Mouse (Mus musculus): ENCODE measurements at regions not wholly inside any gene's neighbourhood (a gene's known extent, or its start where the extent isn't known, plus 50 kb on each side); places are given as distances from the start of the nearest gene placed in this dataset.

GRCm38 (mm10) chr12:12567058-12567733 lies 305.3 kb downstream of the Fam49a start:
- no peak for DNase-seq

DNA sequence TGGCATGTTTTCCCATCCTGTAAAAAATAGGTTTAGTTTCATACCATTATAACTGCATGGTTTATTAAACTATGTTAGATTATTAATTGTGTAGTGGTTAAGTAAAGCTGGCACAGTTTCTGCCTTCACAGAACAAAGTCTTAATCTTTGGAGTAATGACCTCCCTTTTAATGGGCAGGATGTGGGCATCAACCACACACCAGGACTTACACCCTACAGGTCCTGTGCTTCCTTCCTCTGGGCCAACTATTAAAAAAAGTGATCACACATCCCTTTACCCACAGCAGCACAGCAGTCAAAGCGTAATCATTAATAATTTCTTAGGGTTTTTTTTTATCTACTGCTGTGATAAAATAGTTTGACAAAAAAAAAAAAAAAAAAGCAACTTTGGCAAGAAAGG lies 300.3 kb downstream of the Fam49a start:
- DNase-seq, result no peak

DNA sequence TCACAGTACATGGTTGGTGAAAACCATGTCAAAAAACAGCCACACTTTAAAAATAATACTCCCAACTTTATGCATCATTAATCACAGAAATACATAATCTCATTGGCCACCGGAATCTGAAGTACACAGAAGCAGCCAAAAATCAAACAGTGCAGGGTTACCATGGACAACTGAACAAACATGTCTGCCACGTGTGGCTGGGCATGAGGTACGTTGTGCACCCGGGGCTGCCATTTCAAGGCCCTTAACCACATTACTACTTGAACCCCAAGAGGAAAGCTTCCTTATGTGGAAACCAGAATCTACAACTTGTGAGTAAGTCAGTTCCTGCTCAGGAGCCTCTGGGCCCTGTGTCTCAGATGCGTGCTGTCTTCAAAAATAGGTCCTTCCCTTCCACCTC lies 289.9 kb downstream of the Fam49a start:
- DNase-seq, result no peak

GRCm38 (mm10) chr12:12549649-12550048 lies 287.7 kb downstream of the Fam49a start:
- DNase-seq, result no peak

DNA sequence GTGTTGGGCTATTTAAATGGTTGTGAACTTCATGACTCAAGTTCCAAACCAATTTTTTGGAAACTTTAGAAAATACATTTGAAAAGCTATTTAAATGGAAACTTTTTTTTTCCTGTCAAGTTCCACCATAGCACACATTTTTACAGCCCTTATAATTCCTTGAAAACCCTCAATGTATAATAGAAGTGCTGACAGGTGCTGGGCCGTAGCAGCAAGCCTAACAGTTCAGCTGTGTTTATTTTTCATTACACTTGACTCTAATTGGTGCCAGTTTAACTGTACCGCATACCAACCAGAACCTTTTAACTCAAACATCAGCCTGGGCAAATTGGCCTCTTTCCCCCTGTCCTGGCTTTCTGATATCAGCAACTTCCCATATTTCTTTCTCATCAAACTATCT lies 286.7 kb downstream of the Fam49a start:
- DNase-seq, result no peak

DNA sequence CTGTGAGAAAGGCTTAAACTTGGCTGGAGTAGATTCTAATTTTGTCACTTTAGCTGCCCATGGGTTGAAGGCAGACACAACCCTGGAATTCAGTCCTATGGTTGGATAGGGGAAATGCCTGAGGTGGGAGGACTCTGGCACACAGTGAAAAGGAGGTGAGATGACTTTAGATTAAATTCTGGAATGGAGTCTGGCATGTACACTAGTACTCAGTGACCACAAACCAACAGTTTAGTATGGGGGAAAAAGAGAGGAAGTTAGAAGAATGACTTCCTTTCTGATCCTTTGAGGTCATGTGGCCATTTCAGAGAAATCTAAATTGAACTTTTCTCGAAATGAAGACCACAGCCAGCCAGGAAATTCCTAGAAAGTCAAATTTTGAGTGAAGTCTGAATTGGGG lies 285.5 kb downstream of the Fam49a start:
- no peak for DNase-seq

- DNase-seq, result no peak
These were observed 284.6 kb downstream of the Fam49a start for GRCm38 (mm10) chr12:12546372-12547031.

DNA sequence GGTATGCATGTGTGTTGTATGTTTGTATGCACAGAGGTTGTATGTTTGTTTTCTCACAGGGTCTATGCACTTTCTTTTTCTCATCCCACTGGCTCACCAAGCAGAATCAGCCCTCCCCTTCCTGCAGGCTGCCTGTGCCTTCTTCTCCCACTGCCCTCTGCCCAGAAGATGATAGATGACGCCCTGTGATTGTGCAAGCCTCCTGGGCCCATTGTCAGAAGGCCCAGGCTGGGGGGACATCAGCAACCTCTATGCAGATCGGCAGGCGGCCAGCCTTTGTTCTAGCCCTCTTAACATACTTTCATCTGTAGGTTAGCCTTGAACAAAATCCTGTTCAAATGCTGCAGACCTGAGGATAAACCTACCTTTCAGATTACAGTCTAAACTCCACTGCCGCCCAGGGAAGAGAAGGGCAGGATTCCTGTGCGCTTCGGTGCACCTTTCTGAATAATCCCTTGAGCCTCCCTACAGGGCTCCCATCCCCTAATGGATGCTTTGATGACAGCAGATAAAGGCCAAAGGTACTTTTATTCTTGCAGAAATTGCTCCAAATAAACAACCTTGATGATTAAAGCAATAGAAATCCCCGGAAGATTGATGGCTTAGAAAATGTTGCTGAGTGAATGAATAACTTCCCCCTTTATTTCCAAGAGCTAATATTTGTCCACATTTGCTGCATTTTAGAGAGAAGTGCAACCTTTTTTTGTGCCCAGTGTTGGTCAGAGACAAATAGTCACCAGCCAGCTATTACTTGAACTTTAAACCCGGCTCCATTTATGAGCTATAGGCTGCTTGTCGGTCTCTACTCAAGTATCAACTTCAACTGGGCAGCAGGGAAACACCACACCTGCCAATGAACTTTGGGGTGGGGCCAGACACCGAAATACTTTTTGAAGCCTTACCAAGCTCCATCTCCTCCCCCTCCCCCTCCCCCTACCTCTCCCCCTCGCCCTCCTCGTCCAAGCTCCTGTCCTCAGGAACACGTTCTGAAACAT lies 279.4 kb downstream of the Fam49a start:
- DNase-seq, result peak; percentile 40 to 53

- no peak for DNase-seq
These were observed 277.4 kb downstream of the Fam49a start for GRCm38 (mm10) chr12:12539291-12539690.

- DNase-seq, result no peak
These were observed 272.8 kb downstream of the Fam49a start for GRCm38 (mm10) chr12:12534779-12535178.

- DNase-seq, result no peak
These were observed 268.9 kb downstream of the Fam49a start for GRCm38 (mm10) chr12:12530796-12531195.

GRCm38 (mm10) chr12:12529541-12529940 lies 267.6 kb downstream of the Fam49a start:
- DNase-seq, result no peak

GRCm38 (mm10) chr12:12528478-12528981 lies 266.6 kb downstream of the Fam49a start:
- DNase-seq, result no peak

DNA sequence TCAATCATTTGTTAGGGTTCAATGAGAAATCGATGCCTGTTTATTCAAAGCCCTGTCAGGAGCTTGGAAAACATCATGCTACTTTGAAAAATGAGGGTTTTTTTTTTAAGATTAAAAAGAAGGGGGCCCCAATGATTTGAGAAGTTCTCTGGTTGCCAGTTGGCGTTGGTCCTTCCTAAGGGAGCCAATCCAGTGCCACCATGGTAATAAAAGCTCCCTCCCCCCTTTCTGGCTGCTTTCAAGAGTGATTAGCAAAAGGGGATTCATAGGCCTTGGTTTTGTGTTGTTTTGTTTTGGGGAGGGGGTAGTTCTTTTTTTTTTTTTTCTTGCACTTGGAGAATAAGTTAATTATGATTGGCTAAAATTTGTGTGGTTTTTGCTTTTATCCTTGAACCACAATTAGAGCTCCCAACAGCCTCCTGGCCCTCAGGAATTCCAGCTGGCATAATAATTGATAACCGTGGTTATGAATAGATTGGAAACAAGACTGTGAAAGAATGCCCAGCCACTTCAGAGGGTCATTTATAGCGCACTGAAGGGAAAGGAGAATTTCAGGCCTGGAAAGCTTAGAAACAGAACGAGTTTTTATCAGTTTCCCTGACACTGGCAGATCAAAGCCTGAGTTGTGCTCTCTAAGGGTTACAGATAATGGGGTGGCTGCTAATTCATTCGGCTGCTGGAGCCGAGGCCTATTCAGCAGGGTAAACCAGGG lies 266.0 kb downstream of the Fam49a start:
- DNase-seq, result no peak

GRCm38 (mm10) chr12:12527366-12527765 lies 265.4 kb downstream of the Fam49a start:
- no peak for DNase-seq

DNA sequence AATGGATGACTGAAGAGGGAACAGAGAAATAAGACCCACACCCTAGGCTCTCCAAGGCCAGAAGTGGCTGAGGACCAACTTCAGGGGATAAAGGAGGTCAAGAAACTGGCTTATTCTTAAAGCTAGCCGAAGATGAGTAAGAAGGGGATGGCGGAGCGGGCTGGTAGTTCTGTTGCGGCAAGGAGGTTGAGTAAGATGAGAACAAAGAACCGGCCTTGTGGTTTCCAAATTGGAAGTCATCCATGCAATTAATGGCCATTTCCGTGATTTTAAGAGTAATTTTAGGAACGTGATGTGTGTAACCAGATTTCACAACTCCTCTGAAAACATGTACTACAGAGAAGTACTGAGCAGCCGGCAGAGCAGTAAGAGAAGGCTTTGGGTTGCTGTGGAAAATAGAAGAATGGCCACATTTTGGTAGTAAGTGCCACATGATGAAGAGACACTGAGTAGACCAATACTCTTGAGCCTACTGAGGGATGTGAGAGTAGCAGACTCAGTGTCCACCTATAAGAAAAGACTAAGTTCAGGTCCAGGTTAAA lies 258.4 kb downstream of the Fam49a start:
- no peak for DNase-seq

DNA sequence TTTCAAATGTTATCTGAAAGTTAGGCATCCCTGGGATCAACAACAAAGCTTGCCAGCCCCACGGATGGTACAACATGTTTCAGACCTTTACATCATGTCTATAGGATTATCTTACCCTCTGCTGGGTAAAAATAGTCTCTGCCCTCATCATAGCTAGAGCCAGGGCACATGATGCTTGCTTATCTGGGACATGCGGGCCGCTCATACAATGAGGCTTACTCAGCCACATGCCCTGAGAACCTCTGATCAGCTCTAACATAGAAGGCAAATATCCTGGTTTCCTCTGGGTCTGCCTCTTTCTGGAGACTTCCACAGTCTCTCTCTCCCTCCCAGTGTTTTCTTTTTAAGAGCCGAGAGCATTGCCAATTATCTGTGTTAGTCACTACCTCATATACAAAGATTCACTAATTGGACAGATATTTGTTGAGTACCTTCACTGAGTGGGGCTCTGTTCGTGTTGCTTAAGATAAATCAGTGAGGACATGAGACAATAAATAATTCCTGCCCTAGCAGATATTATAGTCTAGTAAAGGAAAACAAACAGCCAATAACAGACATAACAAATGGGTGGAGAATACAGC lies 256.6 kb downstream of the Fam49a start:
- DNase-seq, result no peak

GRCm38 (mm10) chr12:12517020-12517419 lies 255.1 kb downstream of the Fam49a start:
- no peak for DNase-seq

GRCm38 (mm10) chr12:12510764-12511163 lies 248.8 kb downstream of the Fam49a start:
- DNase-seq, result no peak

GRCm38 (mm10) chr12:12509164-12509937 lies 247.4 kb downstream of the Fam49a start:
- no peak for DNase-seq
